Mouse (Mus musculus): ENCODE data around the gene Acp6.

The Acp6 gene

DNA sequence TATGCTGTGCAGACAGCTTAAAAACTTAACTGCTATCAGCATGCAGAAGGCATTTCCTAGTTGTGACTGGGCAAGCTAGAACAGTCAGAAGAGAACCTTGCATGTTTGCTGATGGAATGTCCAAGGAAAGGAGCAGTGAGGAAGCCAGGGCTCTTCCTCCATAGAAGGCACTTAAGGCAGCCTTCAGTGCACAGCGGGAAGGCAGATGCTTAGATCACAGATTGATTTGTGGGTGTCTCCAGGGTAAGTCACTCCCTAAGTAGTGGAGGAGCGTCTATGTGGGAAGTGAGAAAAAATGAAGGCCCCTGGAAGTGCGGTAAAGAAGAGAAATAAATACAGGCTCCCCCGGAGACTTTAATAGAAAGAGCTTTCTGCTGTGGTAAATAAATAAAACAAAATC, 40.7 kb downstream of the Acp6 start:
- DNase-seq, result no peak

DNA sequence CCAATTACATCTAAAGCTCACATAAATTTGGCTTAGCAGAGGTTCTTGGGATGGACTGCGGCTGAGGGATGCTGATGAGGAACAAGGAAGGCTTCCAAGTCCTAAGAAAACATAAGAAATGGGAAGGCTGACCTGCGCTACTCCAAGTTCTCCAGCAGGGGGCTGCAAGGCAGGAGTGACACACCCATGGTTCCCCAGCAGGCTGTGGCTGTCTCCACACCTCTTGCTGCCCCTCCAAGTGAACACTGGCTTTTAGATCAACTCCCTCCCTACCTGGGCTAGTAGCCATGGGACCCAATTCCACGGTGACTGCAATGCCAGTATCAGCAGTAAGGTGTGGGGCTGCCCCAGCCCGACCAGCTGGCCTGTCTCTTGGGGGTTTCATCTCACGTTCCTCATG, 43.4 kb downstream of the Acp6 start:
- peak; percentile 29 for DNase-seq

GRCm38 (mm10) chr3:97203880-97204279, 45.3 kb downstream of the Acp6 start:
- DNase-seq, result no peak

GRCm38 (mm10) chr3:97206521-97206920, 47.9 kb downstream of the Acp6 start:
- no peak for DNase-seq

GRCm38 (mm10) chr3:97209351-97209750, 50.8 kb downstream of the Acp6 start:
- DNase-seq, result no peak

DNA sequence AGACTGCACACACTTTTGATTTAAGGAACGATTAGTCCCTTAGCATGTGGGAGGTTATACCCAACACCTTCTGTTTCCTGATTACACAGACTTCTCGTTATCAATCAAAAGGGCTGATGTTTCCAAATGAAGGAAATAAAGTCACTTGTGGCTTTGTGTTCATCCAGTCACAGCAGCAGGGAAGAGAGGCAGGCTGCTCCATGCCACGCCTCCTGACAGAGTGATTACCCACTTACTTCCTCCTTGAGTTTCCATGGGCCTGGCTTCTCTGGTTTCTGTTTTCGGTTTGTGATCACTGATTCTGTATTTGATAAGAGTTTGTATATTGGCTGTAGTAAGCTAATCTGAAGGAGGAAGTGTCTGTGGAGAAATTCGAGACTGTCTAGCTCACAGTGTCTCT, 52.6 kb downstream of the Acp6 start:
- no peak for DNase-seq

- no peak for DNase-seq
These were observed 55.3 kb downstream of the Acp6 start for GRCm38 (mm10) chr3:97213871-97214270.

- DNase-seq, result peak; percentile 43
These were observed 55.9 kb downstream of the Acp6 start for GRCm38 (mm10) chr3:97214439-97214838.

GRCm38 (mm10) chr3:97215526-97215925, 56.9 kb downstream of the Acp6 start:
- no peak for DNase-seq

DNA sequence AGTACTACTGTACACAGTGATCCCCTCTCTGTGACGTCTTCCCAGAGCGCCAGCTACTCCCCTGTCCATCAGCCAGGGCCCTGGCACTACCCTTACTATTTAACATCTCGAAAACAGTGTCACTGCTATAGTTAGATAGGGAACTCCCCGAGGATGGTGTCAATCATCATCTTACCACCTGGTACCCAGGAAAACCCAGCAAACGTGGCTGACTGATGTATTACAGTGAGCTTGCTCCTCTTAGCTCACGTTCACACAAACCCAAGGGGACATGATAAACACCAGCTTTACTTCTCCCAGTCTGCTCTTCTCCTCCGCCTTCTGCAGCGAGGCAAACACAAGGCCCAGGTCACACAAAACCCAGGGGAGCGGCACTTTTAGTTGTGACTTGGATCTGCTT, 64.7 kb downstream of the Acp6 start:
- no peak for DNase-seq

- no peak for DNase-seq
These were observed 66.7 kb downstream of the Acp6 start for GRCm38 (mm10) chr3:97225231-97225630.

DNA sequence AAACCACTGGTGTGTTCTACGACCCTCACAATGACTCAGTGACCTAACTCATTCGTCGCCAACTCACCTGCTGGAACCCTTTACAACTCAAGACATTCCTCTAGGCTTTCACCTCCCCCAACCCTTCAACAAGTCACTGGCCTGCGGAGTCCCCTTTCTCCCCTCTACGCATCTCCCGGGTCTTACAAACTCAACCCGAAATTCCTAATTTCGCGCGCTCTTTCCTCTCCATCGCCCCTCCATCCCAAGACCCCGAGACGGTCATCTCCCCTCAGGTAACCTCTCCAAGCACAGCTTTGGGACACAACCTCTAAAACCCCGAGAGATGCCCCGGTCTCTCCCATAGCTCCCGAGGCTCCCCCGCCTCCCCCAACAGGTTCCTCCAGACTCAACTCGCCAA, 68.1 kb downstream of the Acp6 start:
- DNase-seq, result no peak

Measured in layer of hippocampus, adult 9-11 months (tissue).